Mouse (Mus musculus) lung, postnatal 10 days (tissue): Measurements from ENCODE around the gene Dip2c.

Source experiments
- DNase-seq: peaks from one replicate; pipeline ENCODE4 v3.0.0; 2021

Dip2c gene

DNA sequence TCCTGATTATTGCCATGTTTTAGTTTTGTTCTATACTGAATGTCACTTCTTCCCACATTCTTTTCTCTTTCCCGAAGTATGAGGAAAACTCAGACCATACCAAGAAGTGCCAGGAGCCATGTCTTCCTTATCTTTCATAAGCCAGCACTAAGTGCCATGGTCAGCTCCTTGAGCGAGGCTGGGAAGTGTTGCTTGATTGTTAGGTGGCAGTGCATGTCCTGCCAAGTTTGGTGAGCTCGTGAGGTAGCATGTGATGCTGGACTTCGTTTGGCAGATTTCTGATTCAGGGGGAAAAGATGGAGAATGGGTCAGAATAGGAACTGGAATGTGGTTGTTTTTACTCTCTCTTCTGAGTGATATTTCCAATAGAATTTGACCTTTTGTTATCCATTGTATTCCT is 150.5 kb downstream of the Dip2c start:
- peak; percentile 30 for DNase-seq

DNA sequence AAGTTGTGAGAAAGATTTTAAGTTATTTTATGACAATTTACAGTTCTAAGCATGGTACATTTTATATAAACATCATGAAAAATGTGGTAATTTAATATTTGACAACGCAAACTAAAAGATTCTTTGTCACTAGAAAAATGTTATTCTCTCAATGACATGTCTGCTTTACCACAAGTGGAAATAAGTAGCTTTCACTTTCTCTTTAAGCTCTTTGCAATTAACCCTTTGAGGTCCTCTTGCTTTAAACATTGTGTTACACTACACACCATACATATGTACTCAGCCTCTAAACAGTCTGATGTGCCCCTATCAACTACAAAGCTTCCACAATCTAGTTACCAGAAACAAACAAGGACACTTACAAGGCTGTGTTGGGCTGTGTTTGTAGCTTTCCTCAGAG is 153.6 kb downstream of the Dip2c start:
- no peak for DNase-seq

DNA sequence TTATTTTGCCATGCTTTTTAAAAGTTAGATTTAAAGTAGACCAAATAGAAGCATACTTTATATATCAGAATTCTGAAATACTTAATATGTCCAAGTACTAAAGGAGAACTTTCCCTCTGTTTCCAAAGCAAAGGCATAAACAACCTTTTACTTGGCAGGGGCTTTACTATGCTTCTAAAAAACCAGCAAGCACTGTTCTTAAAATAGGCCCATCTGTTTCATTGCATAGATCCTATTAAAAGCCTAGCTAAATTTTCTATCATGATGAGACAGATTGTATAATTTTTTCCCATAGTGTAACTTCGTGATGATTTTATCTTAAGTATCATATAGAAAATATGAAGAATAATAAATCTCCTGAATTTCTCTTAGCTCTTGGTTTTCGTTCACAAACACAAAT is 154.4 kb downstream of the Dip2c start:
- no peak for DNase-seq

DNA sequence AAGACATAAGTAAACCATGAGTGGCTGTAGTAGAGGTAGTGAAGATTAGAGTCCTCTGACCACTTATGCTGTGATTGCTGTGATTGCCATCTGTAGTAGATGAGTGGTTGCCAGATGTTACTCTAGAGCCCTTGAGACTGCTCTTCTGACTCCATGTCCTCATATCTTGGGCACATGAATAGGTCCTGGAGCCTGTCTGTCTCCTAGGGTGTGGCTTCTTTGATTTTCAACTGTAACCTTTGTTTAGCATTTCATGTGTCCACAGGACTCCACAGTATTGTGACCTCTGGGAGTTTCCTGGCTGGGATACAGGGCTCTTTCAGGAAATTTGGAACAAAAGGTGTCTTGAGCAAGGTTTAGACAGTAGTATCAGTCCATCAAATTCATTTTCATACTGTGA is 155.1 kb downstream of the Dip2c start:
- no peak for DNase-seq

DNA sequence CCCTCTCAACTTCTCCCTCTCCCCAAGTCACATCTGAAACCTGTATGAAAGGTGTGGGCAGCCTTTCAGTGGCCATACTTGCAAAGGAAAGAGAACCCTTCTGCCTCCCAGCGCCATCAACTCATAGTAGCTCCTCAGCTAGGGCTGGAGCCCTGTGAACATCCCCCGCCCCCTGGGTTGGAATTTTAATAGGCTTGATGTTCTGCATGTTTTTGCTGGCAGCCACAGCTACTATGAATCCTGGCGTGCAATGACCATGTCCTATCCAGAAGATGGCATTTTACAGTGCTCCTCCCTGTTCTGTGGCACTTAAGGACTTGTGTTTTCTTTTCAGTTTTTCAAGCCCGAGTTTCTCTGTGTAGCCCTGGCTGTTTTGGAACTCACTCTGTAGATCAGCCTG is 166.7 kb downstream of the Dip2c start:
- DNase-seq, result no peak

DNA sequence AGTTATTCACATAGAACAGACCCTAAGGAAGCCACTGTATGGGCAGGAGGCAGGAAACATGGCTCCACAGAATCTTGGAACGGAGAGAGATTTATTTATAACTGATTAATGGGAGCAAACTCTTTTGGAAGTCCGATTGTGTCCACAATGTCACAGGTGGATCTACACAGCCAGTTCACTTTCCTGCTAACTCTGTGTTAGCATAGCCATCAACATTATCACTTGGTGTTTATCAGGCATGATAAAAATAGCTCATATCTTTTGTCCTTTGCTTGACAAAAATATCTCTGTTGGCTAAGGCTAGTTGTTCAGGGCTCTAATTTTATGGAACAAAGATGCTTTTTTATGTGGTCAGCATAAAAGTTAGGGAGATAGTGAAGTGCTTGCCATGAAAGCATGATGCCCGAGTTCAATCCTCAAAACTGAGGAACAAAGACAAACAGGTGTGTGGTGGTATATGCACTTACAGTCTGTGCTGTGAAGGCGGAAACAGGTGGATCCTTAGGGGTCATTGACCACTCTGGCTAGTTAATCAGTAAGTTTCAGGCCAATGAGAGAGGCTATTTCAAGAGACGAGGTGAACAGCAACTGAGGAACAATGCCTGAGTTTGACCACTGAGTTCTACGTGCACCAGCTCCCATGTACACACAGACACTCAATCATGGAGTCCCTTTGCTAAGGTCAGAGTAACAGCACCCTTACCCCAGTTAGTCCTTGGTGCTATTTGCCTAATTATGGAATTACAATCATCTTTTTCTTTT is 169.4 kb downstream of the Dip2c start:
- DNase-seq, result no peak

DNA sequence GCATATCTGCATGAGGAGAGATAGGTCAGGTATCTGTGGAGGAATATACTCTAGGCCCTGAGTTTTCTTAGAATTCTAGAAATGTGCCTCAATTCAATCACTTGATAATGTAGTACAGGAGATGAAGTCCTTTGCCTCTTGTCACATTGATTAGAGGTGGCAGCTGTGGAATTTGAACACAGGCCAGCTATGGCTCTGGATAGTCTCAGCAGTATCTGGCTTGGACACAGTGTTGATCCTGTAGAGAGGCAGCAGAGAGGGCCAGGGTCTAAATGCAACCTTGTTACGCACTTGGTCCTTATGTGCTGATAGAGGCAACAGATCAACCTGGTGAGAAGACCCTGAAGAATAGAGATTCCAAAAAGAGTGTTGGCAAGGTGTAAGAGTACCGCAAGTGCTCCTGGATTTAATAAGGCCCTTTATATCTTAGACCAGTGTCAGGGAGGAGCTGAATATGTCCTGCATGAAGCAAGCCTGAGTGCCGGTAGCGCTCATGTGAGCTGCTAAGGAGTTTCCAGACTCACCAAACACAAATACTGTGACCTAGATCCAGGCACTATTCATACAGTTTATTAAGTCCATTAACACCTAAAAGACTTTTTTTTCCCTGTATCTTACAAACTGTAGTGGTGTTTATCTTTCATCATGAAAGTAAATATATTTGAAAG is 170.3 kb downstream of the Dip2c start:
- DNase-seq, result no peak

DNA sequence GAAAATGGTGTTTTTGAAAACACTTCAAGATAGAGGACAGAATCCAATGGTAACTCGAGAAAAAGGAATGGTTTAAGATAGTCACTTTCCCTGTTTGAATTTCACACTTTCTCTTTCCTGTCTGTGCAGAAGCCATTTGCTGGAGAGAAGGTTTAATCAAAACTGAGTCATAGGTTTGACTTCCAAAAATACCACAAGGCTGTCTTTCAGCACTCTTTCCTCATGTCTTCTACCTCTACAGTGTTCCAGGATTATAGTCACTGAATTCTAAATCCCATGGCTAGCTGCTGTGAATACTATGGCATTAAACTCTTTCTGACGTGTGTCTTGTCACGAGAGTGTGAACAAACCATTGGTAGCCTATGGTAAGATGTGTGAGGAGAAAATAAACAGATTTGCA is 173.9 kb downstream of the Dip2c start:
- no peak for DNase-seq

DNA sequence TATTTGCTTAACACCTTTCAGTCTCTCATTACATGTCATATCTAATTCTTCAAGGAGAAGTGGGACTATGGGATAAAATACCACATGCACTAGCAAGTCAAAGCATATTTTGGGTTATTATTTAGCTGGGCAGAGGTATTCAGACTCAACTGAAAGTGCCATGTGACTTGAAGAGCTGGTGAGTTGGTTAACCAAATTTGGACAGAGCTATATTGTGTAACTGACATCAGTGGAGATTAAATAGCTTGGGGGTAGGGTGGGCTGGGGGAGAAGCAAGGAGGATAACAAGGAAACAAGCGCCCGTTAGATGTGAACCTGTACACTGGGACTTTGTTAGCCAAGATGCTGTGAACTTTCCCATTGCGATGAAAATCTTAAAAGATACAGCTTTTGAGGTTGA is 175.6 kb downstream of the Dip2c start:
- no peak for DNase-seq

DNA sequence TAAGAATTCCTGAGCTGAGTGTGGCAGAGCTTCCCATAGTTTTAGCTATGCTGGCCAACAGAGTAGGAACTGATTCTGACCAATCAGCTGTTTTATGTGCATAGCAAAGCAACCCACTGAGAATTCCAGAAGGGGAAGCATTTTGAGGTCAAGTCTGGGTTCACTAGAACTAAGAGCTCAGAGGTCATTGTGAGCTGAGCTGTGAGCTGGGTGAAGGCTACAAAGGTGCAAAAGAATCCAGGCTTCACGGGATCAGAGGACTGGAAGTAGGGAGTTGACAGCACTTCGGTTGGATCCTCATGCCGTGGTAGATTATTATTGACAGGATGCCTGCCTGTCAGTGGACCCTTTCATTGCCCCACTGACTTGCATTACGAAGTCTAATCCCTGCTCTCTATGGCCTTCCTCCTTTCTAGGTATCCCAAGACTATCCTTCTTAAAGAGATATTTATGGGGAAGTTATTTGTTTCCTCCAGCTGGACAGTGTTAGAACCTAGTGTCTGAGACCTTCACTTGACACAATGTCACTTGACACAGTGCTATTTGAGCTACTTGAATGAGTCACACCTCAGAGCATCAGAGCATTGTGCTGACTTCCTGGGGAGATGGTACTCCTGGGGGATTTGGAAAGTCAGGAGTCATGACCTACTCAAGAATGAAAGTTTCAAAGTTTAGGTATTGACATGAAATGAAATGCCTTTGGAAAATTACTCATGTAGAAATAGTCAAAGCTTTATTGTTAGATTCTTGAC is 178.3 kb downstream of the Dip2c start:
- no peak for DNase-seq

DNA sequence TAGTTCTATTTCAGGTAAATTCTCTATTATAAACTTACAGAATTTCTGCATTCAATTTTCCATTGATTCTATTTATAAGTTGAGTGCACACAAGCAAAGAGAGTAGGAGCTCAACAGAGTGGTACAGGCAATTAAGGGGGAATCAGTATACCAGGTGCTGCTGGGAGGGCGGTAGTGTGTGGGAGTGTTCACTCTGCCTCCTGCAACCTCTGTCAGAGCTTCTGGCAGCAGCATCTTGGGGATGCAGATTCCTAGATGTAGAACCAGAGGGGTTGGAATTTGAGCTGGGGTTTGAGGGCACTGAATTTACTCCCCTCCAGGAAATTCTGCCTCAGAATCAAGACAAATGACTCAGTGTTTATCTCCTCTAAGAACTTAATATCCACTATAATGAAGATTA is 179.7 kb downstream of the Dip2c start:
- DNase-seq, result no peak

DNA sequence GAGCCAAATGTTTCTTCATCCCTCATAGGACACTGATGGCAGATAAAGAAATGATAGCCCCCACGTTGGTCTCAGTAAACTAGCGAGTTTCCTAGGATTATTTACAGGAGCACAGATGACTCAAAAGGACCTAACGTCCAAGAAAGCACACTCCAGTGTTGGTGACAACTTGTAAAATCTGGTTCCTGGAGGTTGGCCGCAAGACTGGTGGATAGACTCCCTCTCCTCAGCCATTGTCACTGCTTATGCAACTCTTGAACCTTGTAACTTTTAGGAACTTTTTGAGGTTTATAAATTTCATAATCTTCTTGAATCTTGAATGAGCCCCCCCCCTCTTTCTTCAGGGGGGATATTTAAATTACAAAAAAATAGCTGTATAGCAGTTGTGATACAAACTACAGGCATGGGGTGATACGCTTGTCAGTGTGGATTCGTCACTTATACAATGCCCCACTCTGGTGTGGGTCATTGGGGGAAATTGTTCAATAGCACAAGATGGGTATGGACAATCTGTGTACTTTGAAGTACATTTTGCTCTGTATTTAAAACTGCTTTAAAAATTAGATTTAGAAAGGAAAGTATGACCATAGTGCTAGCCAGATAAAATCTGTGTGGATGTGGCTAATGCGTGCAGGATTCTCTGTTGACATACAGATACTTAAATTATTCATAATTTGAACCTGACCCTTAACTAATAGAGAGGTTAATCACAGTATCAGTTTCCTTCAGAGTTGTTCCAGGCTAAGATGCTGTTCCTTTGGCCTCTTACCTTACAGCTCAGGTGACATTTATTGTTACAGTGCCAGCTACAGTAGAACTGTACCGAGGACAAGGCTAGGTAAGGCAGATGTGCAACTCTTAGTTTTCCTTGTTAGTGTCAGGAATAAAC is 181.3 kb downstream of the Dip2c start:
- no peak for DNase-seq

DNA sequence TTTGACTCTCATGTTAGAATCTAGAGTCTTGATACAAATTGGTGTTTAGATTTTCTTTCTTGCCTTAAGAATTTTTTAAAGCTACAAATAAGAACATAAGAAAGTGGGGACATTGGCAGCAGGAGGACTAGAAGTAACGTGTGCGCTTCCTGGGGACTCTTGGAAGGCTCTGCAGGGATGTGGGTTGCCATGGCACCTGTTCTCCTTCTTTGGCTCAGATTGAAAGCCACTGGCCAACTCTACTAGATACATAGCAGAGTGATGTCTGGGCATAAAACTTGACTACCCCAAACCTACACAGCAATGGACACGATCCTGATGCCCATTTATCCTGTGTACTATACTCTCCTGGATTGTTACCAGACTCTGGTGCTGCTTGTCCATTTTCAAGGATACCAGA is 188.1 kb downstream of the Dip2c start:
- no peak for DNase-seq

DNA sequence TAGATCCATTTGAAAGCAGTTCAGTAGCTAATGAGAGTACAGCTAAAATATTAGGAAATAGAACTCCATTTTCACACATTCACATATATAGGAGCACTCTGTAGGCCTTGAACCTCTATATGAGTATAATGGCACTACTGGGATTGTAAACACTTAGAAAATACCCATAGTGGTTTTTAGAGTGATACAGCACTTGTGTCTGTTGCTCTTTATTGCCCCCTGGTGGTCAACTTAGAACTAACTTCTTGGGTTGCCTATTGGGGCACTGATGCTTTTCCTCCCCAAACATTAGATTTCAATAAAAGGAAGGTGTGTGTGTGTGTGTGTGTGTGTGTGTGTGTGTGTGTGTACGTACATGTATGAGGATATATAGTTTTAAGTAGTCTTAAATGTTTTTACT is 190.9 kb downstream of the Dip2c start:
- DNase-seq, result peak; percentile 82

DNA sequence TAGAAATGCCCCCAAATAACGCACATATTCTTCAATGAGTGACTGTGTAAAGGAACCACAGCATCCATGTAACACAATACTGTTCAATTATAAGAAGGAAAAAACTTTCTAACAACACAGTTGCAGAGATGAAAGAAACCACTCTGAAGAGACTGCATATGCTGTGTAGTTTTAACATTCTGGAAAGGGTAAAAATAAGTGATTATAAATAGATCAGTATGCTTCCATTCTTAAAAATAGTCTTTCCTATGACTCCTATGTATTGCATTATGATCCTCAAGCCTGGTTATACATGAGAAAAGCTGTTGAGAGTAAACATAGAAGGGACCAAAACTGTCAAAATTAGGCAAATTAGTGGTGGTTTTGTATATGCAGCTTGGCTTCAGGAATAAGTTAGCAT is 197.1 kb downstream of the Dip2c start:
- DNase-seq, result no peak

DNA sequence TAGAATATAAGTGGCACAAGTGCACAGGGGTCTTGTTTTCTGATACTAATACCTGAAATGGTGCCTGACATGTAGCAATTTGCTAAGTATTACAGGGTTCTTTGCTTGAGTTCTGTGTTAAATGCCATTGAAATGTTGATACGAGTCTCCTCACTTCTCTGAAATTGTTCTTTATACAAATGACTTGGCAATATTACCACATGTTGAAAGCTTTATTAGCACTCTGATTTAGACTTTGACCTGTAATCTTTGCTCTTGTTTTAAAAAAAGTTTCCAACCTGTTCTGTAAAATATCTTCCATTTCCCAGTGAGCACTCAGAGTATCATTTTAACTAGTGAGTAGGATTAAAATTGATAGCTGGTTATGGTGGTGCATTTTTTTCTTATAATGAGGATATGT is 205.4 kb downstream of the Dip2c start:
- no peak for DNase-seq

DNA sequence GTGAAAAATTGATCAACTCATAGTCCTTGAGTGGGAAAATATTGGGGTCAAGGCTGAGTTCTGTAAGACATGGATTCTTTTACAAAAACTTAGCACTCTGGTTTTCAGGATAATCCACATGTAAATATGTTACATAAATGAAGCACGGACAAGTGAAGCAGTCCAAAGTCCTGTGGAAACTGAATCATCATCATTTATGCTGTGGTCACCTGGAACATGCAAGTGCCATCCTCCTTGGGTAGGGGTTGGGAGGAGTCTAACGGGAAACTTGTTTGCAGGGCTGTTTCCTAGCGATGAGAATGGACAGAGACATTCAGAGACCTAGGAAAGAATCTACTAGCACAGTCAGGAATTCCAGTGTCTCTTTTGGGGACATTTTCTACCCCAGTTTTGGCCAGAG is 213.4 kb downstream of the Dip2c start:
- DNase-seq, result no peak

DNA sequence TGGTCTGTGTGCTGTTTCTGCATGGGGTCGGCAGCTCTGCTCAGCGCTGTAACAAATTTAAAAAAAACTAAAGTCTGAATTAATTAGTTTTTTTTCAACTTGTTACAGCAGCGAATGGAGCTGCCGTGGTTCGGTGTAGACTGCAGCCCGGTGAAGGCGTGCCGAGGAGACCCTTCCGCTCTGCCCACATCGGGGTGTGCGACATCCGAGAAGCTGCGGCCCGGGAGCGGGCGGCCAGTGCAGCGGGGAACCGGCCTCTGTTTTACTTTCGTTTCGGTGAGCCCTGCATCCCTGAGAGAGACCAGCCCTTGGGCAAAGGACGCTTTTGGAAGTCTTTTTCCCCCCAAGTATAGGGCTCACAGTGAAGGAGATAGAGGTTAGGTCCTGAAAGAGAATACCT is 218.4 kb downstream of the Dip2c start:
- DNase-seq, result peak; percentile 39

DNA sequence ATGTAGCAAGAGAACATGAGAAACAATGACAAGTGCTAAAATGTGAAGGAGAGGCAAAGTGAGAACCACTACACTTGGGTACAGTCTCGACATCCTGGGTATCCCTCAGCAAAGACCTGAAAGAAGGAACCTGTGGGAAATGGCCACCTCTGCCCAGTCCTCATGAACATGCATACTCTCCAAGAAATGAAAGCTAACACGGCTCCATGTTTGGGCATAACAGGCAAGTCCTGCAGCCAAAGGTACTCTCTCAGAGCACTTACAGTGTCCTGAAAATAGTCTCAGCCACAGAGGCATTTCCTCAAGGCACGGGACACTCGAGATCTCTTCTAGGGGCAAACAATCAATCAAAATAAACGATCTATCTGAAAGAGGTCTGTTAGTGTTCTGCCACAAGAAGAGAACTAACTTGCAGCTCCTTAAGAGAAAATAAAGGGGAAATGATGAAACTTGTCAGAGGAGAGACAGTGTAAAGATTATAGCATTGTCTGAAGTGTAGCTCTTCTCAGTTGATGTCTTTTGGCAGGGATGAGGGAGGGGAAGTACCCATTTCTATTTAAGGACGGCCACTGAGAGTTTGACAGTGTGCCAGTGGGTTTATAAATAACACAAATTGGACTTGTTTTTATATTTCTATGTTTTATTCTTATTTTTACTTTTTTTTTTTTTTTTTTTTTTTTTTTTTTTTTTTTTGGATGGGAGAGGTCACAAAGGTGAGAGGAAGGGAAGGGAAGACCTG is 228.0 kb downstream of the Dip2c start:
- peak; percentile 26 for DNase-seq

DNA sequence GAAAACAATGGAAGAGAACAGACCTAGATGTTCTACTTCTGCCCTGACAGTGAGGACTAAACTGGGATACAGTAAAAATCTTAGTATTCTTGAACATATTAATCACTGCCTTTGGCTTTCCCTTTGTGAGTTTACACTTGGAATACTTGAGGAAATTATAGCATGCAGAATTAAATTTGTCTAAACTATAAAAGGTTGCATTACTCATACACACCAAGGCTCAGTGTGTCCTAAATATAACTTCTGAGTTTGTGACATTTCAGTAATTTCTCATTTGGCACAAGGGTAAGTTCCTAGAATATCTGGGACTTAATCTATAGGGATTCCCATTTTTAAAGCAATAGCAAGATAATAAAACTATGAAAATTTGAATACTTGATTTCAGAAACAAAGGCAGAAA is 262.2 kb downstream of the Dip2c start:
- no peak for DNase-seq

DNA sequence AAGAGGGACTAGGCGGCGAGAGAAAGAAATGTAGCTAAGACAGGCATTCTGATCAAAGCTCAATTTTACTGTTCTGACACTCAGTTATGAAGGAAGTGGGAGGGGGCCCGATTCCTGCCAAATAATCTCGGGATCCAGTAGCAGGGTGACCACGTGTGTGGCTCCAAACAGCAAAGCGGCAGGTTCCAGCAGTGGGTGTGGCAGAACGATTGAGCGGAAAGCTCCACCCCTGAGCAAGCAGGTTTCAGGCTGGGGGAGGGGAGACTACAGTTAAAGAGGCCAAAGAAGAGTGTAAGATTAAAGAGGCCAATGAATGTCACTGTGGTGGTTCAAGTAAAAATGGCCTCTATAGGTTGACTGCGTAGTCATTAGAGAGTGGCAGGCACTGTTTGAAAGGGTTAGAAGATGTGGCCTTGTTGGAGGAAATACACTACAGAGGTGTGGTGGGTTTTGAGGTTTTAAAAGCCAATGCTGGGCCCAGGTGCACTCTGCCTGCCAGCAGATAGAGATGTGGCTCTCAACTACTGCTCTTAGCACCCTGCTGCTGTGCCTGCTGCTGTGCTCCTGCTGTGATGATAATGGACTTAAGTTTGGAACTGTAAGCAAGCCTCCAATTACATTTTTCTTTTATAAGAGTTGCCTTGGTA is 271.5 kb downstream of the Dip2c start:
- DNase-seq, result peak; percentile 38

DNA sequence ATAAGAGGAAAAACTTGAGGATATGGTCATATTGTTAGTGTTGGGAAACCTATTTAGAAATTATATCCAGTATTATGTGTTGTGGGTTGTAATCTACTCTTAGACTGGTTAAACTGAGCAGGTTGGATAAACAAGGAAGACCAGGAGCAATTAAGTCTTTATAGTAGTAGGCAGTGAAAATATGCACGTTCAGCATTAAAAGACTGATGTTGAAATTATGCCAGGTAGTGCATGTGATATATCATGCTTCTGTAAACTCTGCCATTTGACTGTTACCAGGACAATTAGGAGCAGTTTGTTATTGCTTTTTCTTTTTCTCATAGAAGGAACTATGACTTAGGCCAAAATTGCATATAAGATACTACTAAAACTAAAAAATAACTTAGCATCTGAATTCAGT is 285.8 kb downstream of the Dip2c start:
- no peak for DNase-seq
